Mouse (Mus musculus): ENCODE data around the gene 1700025G04Rik.
A peak's percentile ranks its signal among the peaks of the same experiment; 100 is the strongest.

Gene 1700025G04Rik

DNA sequence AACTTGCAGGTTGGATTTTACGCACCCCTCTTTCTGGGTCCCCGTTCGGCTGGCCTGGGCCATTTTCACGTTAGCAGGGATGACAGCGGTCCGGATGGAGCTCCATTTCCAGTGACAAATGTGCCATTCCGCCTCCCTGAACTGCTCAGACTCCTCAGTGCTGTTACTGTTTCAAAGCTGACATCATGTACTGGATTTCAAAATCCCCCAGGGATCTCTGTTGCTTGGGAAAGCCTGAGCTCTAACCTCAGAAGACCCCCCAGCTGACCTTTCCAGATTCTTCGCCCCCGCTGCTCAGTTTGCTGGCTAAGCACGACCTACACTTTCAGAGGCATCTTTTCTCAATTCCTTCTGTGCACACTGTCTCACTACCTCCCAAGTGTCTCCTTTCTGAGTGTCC lies 128.7 kb downstream of the 1700025G04Rik start:
- no peak for DNase-seq (ENCODE audit: low read depth)

- no peak for DNase-seq (ENCODE audit: low read depth)
Measured at GRCm38 (mm10) chr1:151959010-151959409, 130.9 kb downstream of the 1700025G04Rik start.

DNA sequence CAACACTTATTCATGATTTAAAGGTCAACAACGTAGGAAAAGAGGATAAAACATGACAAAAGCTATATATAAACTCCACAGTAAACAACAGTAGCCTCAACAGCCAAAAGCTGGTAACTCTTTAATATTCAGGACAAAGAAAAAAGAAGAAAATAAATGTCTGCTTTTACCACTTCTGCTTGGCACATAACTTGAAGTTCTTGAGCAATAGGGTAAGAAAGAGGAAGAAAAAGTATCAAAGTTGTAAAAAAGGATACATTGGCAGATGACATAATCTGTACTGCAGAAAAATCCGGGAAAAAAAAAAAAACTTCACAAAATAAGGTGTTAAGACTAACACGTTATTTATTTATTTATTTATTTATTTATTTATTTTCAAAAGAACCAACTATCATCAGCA lies 131.5 kb downstream of the 1700025G04Rik start:
- no peak for DNase-seq (ENCODE audit: low read depth)

GRCm38 (mm10) chr1:151957669-151958068 lies 132.3 kb downstream of the 1700025G04Rik start:
- DNase-seq (ENCODE audit: low read depth) = no peak

DNA sequence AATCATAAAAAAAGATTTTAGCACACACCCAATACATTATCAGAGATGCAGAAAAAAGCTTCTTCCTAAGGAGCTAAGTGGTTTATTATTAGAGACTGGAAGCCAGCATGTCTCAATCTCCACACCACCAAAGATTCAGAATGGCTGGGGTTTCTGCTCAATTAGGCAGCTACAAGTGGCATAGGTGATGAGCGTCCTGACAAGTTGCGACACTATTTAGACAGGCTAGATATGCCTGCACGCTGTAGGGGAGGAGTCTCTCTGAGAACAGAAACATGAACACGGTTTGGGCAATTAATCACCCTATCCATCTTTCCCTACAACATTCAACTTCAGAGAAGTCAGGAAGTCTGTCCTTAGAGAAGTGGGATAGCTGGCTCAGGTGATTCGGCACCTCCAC lies 134.1 kb downstream of the 1700025G04Rik start:
- DNase-seq (ENCODE audit: low read depth) = no peak

DNA sequence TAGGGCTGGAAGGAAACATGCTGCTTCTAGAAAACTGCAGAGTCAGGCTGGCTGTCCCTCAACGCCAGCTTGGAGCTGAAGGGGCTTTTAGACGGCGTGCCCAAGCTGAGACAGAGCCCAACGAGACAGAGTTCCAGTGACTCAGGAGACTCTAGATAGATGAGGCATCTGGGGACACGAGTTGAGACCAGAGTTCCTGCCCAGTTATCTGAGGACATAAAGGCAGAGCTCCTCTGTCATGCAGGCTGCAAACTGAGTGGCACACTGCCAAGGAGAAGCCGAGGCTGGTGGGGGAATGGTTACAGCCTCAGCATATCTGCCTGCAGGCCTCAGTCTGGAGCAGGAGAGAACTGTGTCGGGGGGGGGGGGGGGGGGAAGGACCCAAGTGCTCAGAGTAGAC lies 136.4 kb downstream of the 1700025G04Rik start:
- no peak for DNase-seq (ENCODE audit: low read depth)

DNA sequence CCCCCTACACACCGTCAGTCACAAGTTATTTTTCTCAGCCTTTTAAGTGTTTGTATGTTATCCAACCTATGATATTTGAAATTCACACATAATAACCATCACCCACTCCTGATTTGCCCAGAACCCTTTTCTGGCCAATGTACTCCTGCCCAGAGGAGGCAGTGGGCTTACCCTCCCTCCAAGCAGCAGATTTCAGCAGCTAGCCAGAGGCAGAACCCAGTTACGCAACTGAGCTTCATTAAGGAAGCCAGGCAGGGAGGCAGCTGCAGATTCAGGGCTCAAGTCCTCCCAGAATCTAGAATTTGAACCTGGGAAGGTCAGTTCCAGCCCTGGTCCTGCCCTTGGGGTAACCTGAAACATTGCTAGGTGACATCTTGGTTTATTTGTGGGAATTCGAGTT lies 141.9 kb downstream of the 1700025G04Rik start:
- DNase-seq (ENCODE audit: low read depth) = no peak

GRCm38 (mm10) chr1:151947571-151947970 lies 142.4 kb downstream of the 1700025G04Rik start:
- no peak for DNase-seq (ENCODE audit: low read depth)

GRCm38 (mm10) chr1:151944457-151945223 lies 145.3 kb downstream of the 1700025G04Rik start:
- no peak for DNase-seq (ENCODE audit: low read depth)

GRCm38 (mm10) chr1:151943681-151944237 lies 146.2 kb downstream of the 1700025G04Rik start:
- no peak for DNase-seq (ENCODE audit: low read depth)

GRCm38 (mm10) chr1:151942972-151943654 lies 146.8 kb downstream of the 1700025G04Rik start:
- DNase-seq (ENCODE audit: low read depth) = no peak

- DNase-seq (ENCODE audit: low read depth) = no peak
Measured at GRCm38 (mm10) chr1:151939987-151940386, 149.9 kb downstream of the 1700025G04Rik start.

DNA sequence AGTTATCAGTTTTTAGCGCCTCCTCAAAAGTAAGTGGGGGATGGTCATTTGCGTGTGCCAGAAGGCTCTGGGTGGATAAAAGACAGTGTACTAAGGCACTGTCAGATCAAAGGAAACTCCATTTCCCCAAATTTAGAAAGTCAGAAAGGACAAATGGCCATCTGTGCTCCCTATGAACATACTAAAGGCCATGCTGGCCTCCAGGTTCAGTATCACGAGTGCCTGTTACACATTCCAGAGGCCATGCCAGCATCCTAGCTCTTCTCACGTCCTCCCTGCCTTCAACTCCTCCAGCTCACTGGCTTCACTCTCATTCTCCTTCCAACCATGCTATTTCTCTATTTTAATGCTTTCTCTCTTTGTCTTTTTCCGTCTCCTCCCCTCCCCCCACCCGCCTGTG lies 150.4 kb downstream of the 1700025G04Rik start:
- DNase-seq (ENCODE audit: low read depth) = no peak

- no peak for DNase-seq (ENCODE audit: low read depth)
Measured at GRCm38 (mm10) chr1:151933605-151934004, 156.3 kb downstream of the 1700025G04Rik start.

DNA sequence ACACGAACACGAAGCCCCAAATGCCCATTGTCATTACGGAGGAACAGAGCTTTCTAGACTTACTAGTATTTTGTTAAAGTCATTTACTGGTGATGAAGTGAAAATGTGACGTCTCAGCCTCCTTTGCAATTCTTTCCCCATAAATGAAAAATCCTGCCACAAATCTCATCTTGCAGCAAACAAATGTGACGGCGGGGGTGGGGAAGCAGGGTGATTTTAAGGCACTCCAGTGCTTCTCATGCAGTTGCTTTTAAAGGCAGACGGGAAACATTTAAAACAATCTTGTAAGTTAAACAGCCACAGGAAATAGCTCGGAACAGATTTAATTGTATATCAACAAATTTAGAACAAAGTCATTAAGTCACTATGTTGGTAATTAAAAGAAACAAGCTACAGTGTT lies 163.1 kb downstream of the 1700025G04Rik start:
- DNase-seq (ENCODE audit: low read depth) = no peak

DNA sequence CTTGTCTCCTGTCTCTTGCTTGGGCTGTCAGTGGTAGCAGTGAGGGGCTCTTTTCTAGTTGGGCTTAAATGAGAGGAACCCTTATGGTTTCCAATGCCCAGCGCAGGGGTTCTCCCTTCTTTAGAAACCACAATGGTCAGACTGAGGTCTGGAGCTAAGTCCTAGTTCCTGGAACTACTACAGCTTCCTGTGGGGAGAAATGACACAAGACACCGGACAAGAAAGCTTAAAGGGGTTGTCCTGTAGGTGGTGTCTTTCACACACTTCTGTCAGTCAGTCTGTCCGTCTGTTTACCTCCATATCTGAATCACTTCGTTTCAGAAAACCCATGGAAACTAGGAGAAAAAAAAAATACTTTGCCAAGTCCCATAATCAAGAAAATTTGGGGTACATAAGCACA lies 163.8 kb downstream of the 1700025G04Rik start:
- peak; percentile 8 for DNase-seq (ENCODE audit: low read depth)

DNA sequence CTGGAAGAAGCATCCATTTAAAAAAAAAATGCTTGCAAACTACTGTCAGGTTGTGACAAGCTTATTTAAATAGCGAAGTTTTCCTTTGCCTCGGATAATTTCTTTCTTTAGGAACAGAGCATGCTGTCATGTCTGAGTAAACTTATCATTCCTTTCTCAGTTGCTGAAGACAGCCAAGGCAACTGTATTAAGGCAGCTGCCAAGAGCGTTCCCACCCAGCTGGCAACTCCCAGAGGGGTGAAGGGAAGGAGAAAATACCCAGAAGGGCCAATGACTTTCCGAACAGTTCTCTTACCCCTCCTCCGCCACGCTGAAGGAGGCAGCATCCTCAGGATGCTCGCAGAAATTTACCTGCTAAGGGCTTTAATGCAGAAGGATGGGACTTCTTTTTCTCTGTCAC lies 164.2 kb downstream of the 1700025G04Rik start:
- no peak for DNase-seq (ENCODE audit: low read depth)

GRCm38 (mm10) chr1:151918806-151919357 lies 171.0 kb downstream of the 1700025G04Rik start:
- DNase-seq (ENCODE audit: low read depth) = no peak

DNA sequence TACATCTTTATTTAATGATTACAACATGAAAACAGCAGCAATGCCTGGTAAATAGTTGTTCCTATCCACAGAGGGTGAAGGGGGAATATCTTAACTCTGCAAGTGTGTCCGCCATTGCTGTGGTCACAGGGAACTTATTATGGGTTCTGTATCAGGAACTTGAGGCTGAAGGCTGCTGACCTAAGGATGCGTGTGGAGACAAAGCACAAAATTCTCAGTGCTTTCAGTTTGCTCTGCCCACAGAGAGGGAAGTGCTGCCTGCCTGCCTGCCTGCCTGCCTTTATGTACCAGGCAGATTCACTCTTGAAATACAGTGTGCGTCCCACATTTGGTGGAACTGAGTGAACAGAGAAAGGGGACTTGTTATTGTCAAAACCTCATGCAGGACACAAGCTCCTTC lies 172.2 kb downstream of the 1700025G04Rik start:
- no peak for DNase-seq (ENCODE audit: low read depth)

- DNase-seq (ENCODE audit: low read depth) = no peak
Measured at GRCm38 (mm10) chr1:151914494-151914893, 175.4 kb downstream of the 1700025G04Rik start.

DNA sequence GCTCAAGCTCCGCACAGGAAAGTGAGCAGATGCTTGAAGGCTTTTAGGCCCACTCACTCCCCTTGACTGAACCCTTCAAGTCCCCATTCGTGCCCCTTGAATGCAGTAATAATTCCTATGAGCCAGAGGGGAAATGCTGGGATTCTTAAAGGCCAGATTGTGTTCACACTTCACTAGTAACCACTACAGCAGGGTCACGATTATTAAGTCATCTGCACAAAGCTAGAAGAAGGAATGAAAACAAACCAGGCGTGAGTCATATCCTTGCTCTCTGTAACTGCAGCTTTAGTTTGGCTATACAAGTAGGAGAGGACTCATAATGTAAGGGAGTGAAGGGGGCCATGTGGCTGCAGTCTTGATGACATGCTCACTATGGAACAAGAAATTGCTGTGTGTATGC lies 182.9 kb downstream of the 1700025G04Rik start:
- no peak for DNase-seq (ENCODE audit: low read depth)

DNA sequence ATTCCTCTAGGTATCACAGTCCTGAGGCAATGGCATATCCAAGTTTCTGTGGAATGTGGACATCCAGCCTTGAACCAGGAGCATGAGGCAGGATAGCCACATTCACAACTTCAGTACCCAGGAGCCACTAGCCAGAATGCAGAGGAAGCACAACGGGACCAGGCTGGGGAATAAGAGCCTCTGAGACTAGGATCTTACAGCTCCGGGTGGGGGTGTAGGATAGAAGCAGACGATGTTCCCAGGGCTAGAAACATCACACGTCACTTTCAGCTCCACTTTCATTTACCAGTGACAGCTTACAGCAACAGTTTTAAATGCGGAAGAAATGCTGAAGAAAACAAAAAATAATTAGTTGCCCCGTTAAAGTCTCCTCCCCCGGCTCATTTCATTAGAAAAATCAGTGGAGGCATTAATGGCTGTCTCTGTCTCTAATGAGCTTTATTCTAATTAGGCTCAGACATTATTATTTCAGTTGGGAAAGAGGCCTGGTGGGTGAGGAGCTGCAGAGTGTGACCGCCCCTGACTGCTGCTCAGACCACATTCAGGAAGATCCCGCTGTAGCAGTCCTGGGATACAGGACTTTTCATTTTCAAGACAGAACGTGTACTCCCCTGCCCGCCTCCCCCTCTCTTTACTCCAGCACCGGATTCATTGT lies 189.1 kb downstream of the 1700025G04Rik start:
- no peak for DNase-seq (ENCODE audit: low read depth)
